Mouse (Mus musculus) urinary bladder, postnatal 0 days (tissue): Measurements from ENCODE around the gene Gm8677. TPM values are rescaled to one million over a fixed set of nuclear protein-coding genes. Genes with fewer than 3 reads are reported as not detected.

Experiments
- polyA plus RNA-seq: library from polyadenylated mRNA; unstranded; fragments of >200 nt; fragmentation: Nextera tagmentation; extraction: Ambion mirVana; gene quantifications from 2 replicates; pipeline ENCODE4 v1.2.1, GENCODE M21; 2015

The Gm8677 gene
- not detected in 2 replicates for polyA plus RNA-seq

DNA sequence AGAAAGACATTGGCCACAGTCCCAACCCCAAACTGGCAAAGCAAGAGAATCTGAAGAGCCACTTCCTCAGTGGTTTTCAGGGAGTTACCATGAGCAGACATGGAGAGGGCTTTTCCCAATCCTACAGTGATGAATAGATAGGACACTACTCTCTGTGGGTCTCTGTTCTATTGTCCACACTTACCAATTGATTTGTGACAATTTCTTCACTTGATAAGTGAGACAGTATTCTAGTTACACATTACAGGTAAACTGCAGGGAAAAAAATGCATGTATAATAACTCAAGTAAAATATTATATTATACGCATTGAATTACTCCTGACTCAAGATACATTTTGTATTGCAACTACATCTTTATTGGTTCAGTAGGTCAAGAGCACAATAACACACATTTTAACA is at the start of gene Gm8677:
Gene Gm8677, minus strand, starts transcription at position 101 of the 400 bp plus-strand sequence.

GRCm38 (mm10) chr7:22565243-22565642 is 30.6 kb upstream of the Gm8677 start, which contains the start of gene Gm4201:
TSS of gene Gm4201 (minus strand) at chr7:22565343.

DNA sequence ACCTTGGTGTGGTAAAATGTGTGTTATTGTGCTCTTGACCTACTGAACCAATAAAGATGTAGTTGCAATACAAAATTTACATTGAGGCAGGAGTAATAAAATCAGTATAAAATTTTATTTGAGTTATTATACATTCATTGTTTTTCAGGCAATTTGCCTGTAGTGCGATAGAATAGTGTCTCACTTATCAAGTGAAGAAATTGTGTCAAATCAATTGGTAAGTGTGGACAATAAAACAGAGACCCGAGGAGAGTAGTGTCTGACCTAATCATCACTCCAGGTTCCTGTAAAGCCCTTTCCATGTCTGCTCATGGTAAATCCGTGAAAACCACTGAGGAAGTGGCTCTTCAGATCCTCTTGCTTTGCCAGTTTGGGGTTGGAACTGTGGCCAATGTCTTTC is 12.0 kb downstream of the Gm8677 start, which contains the start of gene Vmn1r152:
Gene Vmn1r152, plus strand, starts transcription at position 301 of the 400 bp plus-strand sequence.

GRCm38 (mm10) chr7:22499578-22499977 is 35.1 kb downstream of the Gm8677 start, which contains the start of gene Vmn1r151:
TSS of gene Vmn1r151 (minus strand) at chr7:22499678.

Other genes starting within 250 kb of the Gm8677 start
- not detected in 2 replicates for gene Gm4187, start 205.2 kb downstream of the Gm8677 start, polyA plus RNA-seq
- not detected in 2 replicates for gene Gm8660, start 163.8 kb downstream of the Gm8677 start, polyA plus RNA-seq
- gene Vmn1r148, start 121.3 kb downstream of the Gm8677 start, polyA plus RNA-seq: not detected in 2 replicates
- gene Vmn1r149, start 96.7 kb downstream of the Gm8677 start, polyA plus RNA-seq: not detected in 2 replicates
- gene Gm10665, start 70.8 kb downstream of the Gm8677 start, polyA plus RNA-seq: not detected in 2 replicates
- not detected in 2 replicates for gene Vmn1r151, start 35.2 kb downstream of the Gm8677 start, polyA plus RNA-seq
- gene Vmn1r152, start 11.9 kb downstream of the Gm8677 start, polyA plus RNA-seq: not detected in 2 replicates
- not detected in 2 replicates for gene Gm4201, start 30.5 kb upstream of the Gm8677 start, polyA plus RNA-seq
- gene Gm4565, start 53.2 kb upstream of the Gm8677 start, polyA plus RNA-seq: not detected in 2 replicates
- not detected in 2 replicates for gene Vmn1r155, start 123.1 kb upstream of the Gm8677 start, polyA plus RNA-seq
- not detected in 2 replicates for gene Gm8693, start 157.4 kb upstream of the Gm8677 start, polyA plus RNA-seq
- not detected in 2 replicates for gene Gm4567, start 184.8 kb upstream of the Gm8677 start, polyA plus RNA-seq
- gene Vmn1r157, start 226.8 kb upstream of the Gm8677 start, polyA plus RNA-seq: not detected in 2 replicates